Mouse (Mus musculus) kidney, postnatal 4 days (tissue): Measurements from ENCODE around the gene Cfd.

Experiments
- DNase-seq, 2 experiments: peaks; one replicate each; pipeline ENCODE4 v3.0.0; 2021; ENCODE audit warnings: mixed read lengths in 2 of 2

Gene Cfd

DNA sequence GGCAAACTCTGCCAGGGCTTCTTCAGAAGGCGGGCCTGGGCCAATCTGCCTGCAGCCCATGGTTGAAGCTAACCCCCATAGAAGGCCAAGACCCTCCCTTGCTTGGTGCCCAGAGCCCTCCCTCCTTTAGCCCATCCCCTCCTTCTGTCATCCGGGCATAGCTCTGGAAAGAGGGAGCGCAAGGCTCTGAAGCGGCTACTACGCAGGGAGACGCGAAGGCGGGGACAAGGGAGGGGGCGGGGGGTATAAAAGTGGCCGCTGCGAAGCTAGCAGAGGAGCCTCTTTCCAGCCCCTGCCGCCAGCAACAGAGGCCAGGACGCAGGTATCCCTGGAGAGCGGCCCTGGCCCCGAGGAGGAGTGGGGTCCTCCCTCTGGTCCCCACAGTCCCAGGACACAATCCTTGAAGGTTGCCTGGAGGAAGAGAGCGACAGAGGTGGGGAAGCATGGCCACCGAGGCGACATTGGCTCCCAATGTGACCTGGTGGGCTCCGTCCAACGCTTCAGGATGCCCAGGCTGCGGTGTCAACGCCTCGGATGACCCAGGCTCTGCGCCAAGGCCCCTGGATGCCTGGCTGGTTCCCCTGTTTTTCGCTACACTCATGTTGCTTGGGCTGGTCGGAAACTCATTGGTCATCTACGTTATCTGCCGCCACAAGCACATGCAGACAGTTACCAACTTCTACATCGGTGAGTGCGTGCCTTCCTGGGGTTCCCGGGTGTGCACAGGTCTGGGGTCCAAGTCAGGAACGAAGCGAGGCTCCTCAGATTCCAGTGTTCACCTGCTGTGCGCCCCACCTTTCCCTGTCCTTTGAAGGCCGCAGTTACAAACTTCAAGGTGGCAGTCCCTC is 27.8 kb downstream of the Cfd start:
- DNase-seq, result peak; percentile 60 to 67

DNA sequence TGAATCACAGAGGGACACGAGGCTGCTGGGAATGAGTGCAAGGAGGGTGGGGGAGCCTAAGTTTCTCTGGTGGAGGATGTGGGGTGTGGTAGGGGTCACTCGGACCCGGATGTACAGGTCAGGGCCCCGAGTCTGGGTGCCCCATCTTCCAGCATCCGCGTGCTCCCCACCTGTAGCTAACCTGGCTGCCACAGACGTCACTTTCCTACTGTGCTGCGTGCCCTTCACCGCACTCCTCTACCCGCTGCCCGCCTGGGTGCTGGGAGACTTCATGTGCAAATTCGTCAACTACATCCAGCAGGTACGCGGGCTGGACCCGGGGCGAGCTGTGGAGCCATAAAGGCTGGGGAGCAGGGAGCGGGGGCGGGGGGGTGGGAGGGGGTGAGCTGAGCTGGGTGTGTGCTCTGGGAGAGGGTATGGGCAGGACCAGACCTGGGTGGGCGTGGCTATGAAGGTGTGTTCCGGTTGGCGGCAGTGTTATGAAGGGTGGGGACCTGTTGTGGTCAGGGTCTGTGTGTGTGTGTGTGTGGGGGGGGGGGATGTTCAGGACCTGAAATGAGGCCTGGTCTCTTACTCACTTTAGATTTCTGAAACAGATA is 28.7 kb downstream of the Cfd start:
- peak in 1 of 2 experiments; percentile 63 for DNase-seq

- peak in 1 of 2 experiments; percentile 40 for DNase-seq
Measured at GRCm38 (mm10) chr10:79920056-79920890, 29.6 kb downstream of the Cfd start.

- DNase-seq, result peak; percentile 25 to 51
Measured at GRCm38 (mm10) chr10:79920958-79921535, 30.4 kb downstream of the Cfd start, which contains the start of gene R3hdm4. Gene R3hdm4, minus strand, starts transcription at chr10:79921208.

DNA sequence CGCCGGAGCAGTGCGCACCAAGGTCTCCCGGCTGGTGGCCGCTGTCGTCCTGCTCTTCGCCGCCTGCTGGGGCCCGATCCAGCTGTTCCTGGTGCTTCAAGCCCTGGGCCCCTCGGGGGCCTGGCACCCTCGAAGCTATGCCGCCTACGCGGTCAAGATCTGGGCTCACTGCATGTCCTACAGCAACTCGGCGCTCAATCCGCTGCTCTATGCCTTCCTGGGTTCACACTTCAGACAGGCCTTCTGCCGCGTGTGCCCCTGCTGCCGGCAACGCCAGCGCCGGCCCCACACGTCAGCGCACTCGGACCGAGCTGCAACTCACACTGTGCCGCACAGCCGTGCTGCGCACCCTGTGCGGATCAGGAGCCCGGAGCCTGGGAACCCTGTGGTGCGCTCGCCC is 30.9 kb downstream of the Cfd start:
- DNase-seq, result peak; percentile 32 to 55

DNA sequence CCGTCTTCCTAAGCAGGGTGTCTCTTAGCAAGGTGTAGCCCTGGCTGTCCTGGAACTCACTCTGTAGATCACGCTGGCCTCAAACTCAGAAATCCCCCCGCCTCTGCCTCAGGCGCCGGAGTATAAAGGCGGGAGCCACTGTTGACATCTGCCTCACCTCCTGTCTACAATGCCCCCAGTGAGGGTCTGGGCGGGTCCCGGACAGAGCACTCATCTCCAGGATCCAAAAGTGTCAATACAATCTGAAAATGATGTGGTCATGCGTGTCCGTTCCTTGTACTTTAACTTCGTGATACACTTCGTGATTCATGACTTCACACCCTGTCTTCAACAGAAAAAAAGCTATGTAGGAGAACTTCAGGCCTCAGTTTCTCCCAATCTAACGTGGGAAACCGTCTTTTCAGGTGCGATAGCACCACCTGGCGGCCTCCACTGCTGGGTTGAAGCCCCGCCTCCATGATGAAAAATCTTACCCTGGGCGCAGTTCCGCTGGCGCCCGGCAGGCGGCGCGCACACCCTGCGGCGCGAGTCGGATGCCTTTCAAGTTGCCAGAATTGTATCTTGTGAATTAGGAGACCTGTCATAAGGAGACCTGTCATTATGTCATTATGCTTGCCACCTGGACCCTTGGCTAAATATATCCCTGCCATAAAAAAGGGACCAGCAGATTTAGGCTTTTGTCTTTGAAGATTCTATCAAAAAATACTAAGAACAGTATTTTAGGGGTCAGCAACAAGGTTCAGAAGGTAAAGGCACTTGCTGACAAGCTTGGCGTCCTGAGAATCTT is 34.5 kb downstream of the Cfd start:
- peak; percentile 95 to 96 for DNase-seq

GRCm38 (mm10) chr10:79925785-79926490 is 35.3 kb downstream of the Cfd start:
- peak in 1 of 2 experiments; percentile 37 for DNase-seq

DNA sequence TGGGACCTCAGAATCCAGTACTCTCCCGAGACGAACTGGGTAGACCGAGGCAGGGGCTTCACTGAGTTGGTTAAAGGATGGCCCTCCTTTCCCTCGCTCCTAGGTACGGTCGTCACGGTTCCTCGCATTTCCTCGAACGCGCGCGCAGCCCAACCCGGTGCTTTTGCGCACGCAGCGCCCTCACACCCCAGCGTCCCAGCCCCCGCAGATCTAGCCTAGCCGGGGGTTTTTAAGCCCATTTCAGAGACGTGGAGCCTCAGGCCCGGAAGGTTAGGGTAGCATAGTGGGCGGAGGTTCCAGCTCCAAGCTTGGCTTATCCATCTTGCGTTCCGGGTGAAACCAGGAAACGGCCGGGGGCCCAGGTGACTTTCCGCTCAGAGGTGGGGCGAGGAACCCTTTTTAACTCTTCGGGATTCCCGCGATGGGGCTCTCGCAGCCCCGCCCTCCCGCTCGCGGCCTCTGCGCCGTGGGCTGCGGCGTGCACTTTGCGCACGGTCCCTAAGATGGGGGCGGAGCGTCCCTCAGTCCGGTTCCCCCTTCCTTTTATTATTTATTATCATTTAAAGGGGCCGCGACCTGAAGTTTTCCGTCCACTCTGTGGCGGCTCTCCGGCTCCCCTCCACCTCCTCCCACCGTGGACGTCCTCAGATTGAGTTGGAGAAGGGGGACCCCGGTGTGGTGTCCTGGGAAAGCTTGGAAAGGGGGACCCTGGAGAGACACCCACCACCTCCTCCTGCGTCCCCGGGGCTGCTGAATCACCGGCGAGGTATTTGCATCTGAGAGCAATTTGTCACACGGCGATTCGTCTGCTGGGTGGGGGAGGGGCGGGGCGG is 36.1 kb downstream of the Cfd start, which contains the start of gene Arid3a:
Gene Arid3a (plus strand): TSS at position 553 of the 833 bp plus-strand sequence.
- peak; percentile 93 to 95 for DNase-seq

DNA sequence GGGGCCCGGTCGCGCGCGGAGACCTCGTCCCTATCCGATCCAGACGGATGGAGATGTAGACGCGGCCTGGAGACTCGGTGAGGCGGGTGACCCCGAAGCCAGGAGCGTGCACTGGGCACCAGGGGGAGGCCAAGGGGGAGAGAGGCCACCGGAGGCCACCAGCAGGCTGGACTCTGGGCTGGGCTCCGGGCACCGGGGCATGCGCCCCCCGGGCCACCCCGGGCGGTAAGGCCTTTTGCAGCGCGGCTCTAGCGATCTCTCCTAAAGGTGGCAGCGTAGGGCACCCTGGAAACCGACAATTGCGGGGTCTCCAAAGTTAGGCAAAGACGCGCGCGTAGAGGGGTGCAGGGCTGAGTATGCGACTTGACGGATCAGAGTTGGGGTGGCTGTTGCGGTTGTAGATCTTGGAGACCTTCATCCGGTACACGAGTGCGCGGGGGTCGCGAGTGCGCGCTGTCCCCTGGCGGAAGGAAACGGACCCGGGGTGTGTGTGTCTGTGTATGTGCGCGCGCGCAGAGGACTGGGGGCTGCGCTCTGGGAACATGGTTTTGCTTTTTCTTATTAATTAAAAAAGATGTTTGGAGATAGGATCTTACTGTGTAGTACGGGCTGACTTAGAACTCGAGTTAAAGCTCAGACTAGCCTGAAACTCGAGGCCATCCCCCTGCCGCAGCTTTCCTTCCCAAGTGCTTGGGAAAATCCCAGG is 36.8 kb downstream of the Cfd start:
- peak; percentile 78 to 86 for DNase-seq

DNA sequence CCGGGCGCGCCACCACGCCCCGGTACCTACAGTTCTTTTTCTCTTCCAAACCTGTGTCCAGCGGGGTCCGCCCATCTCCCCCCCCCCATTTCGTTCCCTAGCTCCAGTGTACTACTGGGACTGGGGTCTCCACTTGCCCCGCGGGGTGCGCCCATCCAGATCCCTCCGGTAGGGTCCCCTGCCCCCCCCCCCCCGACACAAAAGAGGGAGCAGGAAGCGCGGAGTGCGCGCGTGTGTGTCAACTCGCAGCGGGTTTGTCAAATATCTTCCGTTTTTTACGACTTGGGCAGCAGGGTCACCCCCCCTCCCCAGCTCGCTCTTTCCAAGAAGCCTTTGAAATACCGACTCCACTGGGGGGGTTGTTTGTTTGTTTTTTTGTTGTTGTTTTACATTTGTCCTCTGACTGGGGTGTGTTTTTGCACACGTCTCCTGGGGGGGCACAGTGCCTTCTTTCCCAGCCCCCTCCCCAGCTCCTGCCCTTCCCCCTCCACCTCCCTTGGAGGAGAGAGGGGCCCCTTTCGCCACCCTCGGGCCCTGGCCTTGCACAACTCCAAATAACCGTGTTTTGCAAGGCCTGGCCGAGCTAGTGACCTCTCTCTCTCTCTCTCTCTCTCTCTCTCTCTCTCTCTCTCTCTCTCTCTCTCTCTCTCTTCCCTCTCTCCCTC is 37.5 kb downstream of the Cfd start:
- peak; percentile 66 to 76 for DNase-seq

GRCm38 (mm10) chr10:79928907-79929701 is 38.5 kb downstream of the Cfd start:
- DNase-seq, result peak; percentile 39 to 51

DNA sequence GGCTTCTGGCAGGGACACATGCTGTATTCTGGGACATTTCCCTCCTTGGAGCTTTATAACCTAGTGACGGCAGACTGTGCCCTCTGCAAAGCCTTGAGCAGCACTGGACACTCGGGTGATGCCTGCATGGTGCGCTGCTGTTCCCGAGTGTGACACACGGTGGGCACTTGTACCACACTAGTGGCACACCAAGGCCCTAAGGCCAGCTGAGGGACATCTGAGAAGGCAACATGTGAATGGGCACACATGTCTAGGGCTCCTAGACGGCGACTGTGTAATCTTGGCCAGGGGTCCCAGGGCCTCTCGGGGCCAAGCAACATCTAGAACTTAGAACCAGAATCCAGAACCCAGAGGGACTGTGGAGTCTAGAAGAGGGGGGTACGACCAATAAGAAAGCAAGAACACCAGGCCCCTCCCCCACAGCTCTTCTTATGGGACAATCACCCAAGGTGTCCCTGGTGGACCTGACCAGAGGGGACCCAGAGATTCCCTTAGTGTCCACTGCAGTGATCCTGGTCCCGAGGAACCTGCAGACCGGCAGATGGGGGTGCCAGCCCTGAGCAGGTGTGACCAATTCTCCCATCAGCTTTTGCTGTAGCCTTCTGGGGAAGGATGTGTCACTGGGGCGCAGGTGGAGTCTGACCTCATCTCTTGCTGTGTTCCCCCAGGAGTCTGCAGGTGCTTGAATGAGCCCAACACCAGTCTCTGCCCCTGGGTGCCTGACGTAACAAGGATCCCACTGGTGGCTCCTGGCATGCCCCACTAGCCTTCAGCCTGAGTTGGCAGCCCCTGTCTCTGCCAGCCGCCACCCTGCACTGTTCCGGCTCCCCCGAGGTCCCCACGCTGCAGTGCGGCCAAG is 39.5 kb downstream of the Cfd start:
- no peak for DNase-seq

- no peak for DNase-seq
Measured at GRCm38 (mm10) chr10:79930826-79931186, 40.2 kb downstream of the Cfd start.

- DNase-seq, result peak in 1 of 2 experiments; percentile 13
Measured at GRCm38 (mm10) chr10:79931797-79932196, 41.1 kb downstream of the Cfd start.

DNA sequence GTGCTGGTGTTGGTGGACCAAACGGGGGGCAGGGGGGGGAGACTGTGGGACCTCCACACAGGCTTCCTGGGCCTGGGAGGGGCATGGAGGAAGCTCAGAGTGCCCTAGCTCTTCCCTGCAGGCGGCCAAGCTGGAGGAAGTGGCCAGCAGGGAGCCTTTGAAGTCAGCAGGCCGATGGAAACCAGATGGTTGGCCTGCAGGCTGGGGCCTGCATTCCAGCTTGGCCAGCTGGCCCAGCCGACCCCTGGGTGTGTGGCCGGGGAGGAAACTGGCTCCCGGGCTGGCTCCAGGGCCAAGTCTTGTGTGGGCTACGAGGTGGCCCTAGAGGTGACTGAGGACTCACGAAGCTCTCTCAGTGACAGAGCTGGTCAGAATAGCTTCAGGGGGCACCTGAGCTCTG is 42.1 kb downstream of the Cfd start:
- DNase-seq, result peak; percentile 83 to 90

DNA sequence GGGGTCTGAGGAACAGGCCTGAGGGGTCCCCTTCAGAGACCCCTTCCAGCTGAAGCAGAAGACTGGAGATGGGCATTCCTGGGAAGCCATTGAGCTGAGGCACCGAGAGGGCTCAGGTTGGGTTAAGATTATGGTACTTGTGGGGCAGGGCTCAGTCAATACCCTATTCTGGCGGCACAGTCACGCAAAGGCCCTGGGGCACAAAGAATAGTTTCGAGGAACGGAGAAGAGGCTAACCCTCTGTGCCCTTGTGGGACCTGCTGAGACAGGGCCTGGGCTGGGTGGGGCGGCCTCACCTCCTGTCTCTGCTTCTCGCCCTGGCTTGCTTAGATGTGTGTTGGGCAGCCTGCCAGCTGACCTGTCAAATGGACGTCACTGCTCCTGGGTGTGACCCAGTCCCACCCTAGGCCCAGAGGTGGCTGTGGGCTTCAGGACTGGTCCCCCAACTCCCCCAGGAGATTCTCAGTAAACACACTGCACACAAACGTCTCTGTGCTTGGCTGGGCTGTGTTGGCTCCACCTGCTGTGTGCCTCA is 42.6 kb downstream of the Cfd start:
- peak; percentile 44 to 60 for DNase-seq

DNA sequence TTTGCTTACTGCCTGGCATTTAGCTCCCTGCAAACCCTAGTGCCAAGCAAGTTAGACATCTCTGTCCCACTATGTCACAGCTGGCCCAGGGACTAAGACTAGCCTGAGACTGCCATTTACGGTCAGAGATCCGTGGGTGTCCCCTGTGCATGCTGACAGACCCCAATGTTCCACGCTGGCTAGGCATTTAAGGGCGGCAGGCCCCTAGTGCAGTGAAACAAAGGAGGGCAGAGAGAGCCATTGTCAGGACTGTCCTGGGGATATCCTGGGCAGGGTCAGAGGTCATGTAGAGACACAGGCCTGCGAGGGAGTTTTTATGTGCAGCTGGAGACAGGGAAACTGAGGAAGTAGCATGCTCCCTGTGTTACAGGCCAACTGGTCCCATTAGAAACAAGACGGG is 43.2 kb downstream of the Cfd start:
- DNase-seq, result no peak
